Mouse (Mus musculus) heart, embryonic 12.5 days (tissue): ENCODE results near the gene Egf. TPM values are rescaled to one million over a fixed set of nuclear protein-coding genes. Genes with fewer than 3 reads are reported as not detected.
A peak's percentile ranks its signal among the peaks of the same experiment; 100 is the strongest.

Experiments
- ATAC-seq: fragments of 200-750 bp; cut with Nextera tagmentation; 2 replicates; pipeline ENCODE4 v1.8.0; 2017; ENCODE audit warnings: moderate TSS enrichment, moderate library complexity; ENCODE audit not compliant: insufficient number of reproducible peaks, low FRiP score
- H3K27ac ChIP-seq: fragments of 300-500 bp; sonication (generic); 2 replicates; pipeline ENCODE4 v1.5.1; 2016; ENCODE audit warnings: mild to moderate bottlenecking, moderate library complexity; ENCODE audit not compliant: poor library complexity, severe bottlenecking
- H3K27me3 ChIP-seq: fragments of 300-500 bp; sonication (generic); replicated peaks from 2 replicates; pipeline ENCODE4 v1.6.1; 2016; ENCODE audit warnings: mild to moderate bottlenecking, moderate library complexity
- H3K36me3 ChIP-seq: fragments of 300-500 bp; sonication (generic); 2 replicates; pipeline ENCODE4 v1.6.1; 2016; ENCODE audit warnings: mild to moderate bottlenecking, moderate library complexity
- H3K4me1 ChIP-seq: fragments of 300-500 bp; sonication (generic); replicated peaks from 2 replicates; pipeline ENCODE4 v1.6.1; 2016; ENCODE audit warnings: mild to moderate bottlenecking
- H3K4me2 ChIP-seq: fragments of 300-500 bp; sonication (generic); 2 replicates; pipeline ENCODE4 v1.6.1; 2016; ENCODE audit warnings: mild to moderate bottlenecking, moderate library complexity
- H3K4me3 ChIP-seq: fragments of 300-500 bp; sonication (generic); 2 replicates; pipeline ENCODE4 v1.5.1; 2016; ENCODE audit warnings: mild to moderate bottlenecking
- H3K9ac ChIP-seq: fragments of 300-500 bp; sonication (generic); 2 replicates; pipeline ENCODE4 v1.6.1; 2016; ENCODE audit warnings: mild to moderate bottlenecking, moderate library complexity
- H3K9me3 ChIP-seq: fragments of 300-500 bp; sonication (generic); replicated peaks from 2 replicates; pipeline ENCODE4 v1.6.1; 2016; ENCODE audit warnings: mild to moderate bottlenecking, moderate library complexity
- WGBS: fragments of 180-500 bp; shearing (Covaris S2); methylation state at CpG from one replicate; pipeline ENCODE4 v1.1.7; 2016; 5-methylcytosine and 5-hydroxymethylcytosine counted together
- polyA plus RNA-seq: library from polyadenylated mRNA; unstranded; fragments of >200 nt; fragmentation: Nextera tagmentation; extraction: Ambion mirVana; gene quantifications from 2 replicates; pipeline ENCODE4 v1.2.1, GENCODE M21; 2016

The Egf gene
- polyA plus RNA-seq, 1 experiment from 2014 or later: 1.7 TPM

DNA sequence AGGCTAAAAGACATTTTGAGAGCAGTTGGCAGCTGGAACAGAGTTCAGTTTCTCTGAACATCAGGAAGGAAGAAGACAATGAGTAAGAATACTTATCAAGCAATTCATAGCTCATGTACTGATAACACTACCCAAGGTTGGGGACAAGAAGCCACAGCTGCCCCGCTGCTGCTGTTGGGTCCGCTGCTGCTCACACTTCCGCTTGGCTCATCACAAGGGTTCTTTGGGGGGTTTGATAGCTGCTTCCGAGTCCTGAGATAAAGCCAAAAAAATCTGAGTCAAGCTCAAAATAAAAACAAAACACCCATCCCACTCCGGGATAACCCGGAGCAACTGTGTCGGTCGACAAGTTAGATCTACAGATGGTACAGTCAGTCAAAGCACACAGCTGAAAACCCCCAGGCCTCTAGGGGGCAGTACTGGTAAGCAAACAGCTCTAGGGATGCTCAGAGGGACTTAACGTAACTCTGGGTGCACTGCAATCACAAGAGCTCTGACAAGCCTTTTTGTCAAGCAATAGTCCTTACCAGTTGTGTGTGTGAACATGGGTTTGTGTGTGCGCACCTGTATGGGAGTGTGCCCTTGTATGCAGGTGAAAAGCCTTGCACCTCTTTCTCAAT is 71.9 kb downstream of the Egf start:
- H3K27me3 ChIP-seq: no peaks in the 10 kb centered on the region
- no peak for ATAC-seq
- 73% methylated on average over 10 of the region's 10 CpGs for WGBS
- no peak overlapping the region for H3K4me2 ChIP-seq
- peaks cover 4% of the 10 kb centered on the region; the same call in 1 of the 2 replicates for H3K9me3 ChIP-seq
- no peak overlapping the region for H3K4me3 ChIP-seq
- H3K36me3 ChIP-seq: no peaks in the 10 kb centered on the region
- no peaks in the 10 kb centered on the region for H3K4me1 ChIP-seq
- no peak overlapping the region for H3K27ac ChIP-seq
- H3K9ac ChIP-seq: no peak overlapping the region

DNA sequence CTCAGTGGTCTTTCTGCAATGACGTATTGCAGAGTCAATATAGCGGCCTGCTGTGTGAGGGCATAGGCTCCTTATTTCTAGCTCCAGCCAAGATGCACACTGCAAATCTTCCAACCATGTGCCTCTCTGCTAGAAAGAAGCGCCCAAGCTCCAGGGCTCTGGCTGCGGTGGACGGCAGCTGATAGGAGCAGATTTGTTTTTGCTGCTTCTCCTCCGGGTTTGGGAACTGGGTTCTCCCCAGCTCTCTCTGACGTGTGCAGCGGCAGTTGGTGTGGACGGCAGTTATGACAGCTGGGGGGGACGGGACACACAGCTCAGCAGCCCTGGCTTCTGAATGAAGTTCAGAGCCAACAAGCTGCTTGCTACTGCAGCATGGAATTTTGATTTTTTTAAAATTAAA is 72.7 kb downstream of the Egf start:
- Histone ChIP-seq H3K4me3 (no peak overlapping the region), H3K9me3 (peaks cover 4% of the 10 kb centered on the region; the same call in 1 of the 2 replicates), H3K9ac (no peak overlapping the region), H3K36me3 (no peaks in the 10 kb centered on the region), H3K27ac (no peak overlapping the region), H3K4me2 (no peak overlapping the region), H3K27me3 (no peaks in the 10 kb centered on the region), H3K4me1 (no peaks in the 10 kb centered on the region)
- ATAC-seq: no peak
- WGBS: 67% methylated on average over 10 of the region's 10 CpGs

DNA sequence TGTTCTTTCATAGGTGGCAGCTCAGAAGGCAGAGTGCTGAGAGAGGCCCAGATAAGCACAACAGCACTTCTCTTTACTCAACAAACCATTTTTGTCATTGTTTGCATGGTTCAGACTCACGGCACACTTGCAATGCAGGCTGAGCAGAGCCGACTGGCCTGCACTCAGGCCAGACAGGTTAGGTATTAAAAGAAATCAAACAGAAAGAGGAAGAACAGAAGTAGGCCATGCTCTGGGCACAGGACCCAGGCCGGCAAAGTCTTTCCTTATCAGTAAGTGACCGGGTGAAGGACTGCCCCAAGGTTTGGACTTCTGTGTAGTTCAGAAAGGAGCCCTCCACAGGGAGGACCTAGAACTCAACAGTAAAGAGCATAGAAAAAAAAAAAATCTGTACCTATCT is 73.3 kb downstream of the Egf start:
- 46% methylated on average over 4 of the region's 4 CpGs for WGBS
- Histone ChIP-seq H3K27ac (no peak overlapping the region), H3K27me3 (no peaks in the 10 kb centered on the region), H3K4me3 (no peak overlapping the region), H3K4me1 (no peaks in the 10 kb centered on the region), H3K9ac (no peak overlapping the region), H3K9me3 (peaks cover 4% of the 10 kb centered on the region; the same call in 1 of the 2 replicates), H3K4me2 (no peak overlapping the region), H3K36me3 (no peaks in the 10 kb centered on the region)
- no peak for ATAC-seq

DNA sequence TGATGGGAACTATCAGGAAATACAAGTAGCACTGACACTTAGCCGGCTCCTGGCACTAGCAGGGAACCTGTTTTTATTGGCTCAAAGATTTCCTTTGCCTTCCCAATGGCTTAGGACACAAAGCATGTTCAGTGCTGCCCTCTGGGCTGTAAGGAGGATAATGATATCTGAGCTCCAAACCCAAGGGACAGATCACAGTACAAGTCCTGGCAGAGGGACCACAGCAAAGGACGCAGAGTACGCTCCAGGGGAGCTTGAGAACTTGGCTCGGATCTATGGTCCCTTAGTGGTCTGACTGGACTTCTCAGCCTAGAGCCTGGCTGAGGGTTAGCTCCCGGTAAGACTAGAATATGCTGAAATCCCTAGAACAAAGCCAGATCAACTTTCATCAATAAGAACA is 74.9 kb downstream of the Egf start:
- Histone ChIP-seq H3K36me3 (no peaks in the 10 kb centered on the region), H3K4me3 (no peak overlapping the region), H3K9me3 (peaks cover 4% of the 10 kb centered on the region; the same call in 1 of the 2 replicates), H3K4me2 (no peak overlapping the region), H3K27ac (no peak overlapping the region), H3K4me1 (no peaks in the 10 kb centered on the region), H3K27me3 (no peaks in the 10 kb centered on the region), H3K9ac (no peak overlapping the region)
- peak; percentile 55; the same call in 1 of the 2 replicates for ATAC-seq
- WGBS: 49% methylated on average over 5 of the region's 5 CpGs

DNA sequence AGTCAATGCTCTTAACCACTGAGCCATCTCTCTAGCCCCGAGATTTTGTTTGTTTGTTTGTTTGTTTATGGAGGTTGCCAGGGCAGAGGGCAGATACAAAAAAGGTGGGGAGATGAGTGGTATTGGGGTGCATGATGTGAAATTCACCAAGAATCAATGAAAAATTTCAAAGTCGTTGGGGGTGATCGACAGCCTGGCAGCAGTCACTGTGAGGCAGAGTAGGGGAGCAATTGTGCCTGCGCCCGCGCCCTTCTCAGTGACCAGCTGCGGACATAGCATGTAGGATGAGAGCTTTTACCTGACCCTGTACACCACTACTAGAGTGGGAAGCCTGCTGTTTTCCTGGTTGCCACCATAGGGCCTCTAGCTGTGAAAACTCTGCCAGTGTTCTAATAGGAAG is 79.2 kb downstream of the Egf start:
- no peak overlapping the region for H3K4me2 ChIP-seq
- no peaks in the 10 kb centered on the region for H3K9me3 ChIP-seq
- ATAC-seq: no peak
- H3K27me3 ChIP-seq: no peaks in the 10 kb centered on the region
- H3K9ac ChIP-seq: no peak overlapping the region
- no peaks in the 10 kb centered on the region for H3K4me1 ChIP-seq
- H3K4me3 ChIP-seq: no peak overlapping the region
- WGBS: 90% methylated on average over 7 of the region's 7 CpGs
- H3K27ac ChIP-seq: no peak overlapping the region
- H3K36me3 ChIP-seq: no peaks in the 10 kb centered on the region

DNA sequence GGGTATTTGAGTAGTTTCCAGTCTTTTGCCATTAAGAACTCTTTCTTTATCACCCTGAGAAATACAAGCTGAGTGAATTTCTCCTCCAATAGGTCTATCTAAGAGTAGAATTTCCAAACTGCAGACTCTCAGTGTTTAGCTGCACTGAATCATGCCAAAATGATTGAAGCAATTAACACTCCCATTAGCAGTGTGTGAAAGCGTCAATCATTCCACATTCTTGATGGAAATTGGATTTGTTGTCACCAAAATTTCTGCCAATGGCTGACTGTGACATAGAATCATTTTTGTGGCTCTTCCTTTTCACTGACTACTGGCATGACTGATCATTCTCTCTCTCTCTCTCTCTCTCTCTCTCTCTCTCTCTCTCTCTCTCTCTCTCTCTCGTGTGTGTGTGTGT is 91.2 kb downstream of the Egf start:
- no peak for ATAC-seq
- no peak overlapping the region for H3K4me2 ChIP-seq
- H3K4me1 ChIP-seq: no peaks in the 10 kb centered on the region
- H3K9me3 ChIP-seq: peaks cover 5% of the 10 kb centered on the region; the same call in 1 of the 2 replicates
- H3K27me3 ChIP-seq: no peaks in the 10 kb centered on the region
- no peak overlapping the region for H3K9ac ChIP-seq
- 77% methylated on average over 2 of the region's 2 CpGs for WGBS
- H3K36me3 ChIP-seq: no peaks in the 10 kb centered on the region
- H3K4me3 ChIP-seq: no peak overlapping the region
- H3K27ac ChIP-seq: no peak overlapping the region

DNA sequence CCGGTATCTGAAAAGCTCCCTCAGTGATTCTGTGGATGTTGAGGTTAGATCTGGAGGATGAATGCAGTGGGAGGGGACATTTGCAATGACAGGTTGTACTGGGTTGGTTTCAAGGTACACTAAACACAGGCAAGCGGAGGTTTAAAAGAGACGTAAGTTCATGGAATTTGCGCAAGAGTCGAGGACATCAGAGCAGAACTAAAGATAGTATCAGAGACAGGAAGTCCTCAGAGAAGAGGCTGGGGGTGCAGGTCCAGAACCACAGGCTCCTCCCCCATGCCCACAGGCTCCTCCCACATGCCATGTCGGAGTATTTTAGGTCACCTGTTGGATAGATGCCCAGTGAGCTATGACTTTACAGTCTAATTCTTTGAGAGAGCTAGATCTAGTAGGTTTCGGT is 96.3 kb downstream of the Egf start:
- Histone ChIP-seq H3K9me3 (0 out of 2 replicates have a peak, but pooled peaks cover 4% of the 10 kb centered on the region), H3K36me3 (no peaks in the 10 kb centered on the region), H3K27me3 (no peaks in the 10 kb centered on the region), H3K4me1 (no peaks in the 10 kb centered on the region), H3K27ac (no peak overlapping the region), H3K9ac (no peak overlapping the region), H3K4me3 (no peak overlapping the region), H3K4me2 (no peak overlapping the region)
- no peak for ATAC-seq
- WGBS: 80% methylated on average over 7 of the region's 7 CpGs

DNA sequence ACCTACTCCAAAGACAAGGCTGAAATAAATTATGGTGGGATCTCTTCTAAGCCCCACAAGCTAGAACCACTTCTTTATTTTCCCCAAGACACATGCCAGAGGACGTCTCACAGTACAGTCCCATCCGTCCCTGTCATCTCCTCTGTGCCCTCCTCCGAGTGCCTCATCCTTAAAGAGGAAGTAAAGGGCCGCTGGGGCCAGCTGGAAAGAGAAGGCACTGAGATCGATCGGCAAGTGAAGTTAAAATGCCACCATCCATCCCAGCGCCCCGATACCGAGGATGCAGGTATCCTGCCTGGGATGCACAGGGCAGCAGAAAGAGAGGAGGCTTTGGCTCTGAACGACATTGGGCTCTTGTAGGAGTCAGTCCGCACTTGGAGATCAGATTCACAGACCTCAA is 97.3 kb downstream of the Egf start:
- Histone ChIP-seq H3K36me3 (no peaks in the 10 kb centered on the region), H3K9me3 (0 out of 2 replicates have a peak, but pooled peaks cover 4% of the 10 kb centered on the region), H3K27ac (no peak overlapping the region), H3K4me2 (no peak overlapping the region), H3K27me3 (no peaks in the 10 kb centered on the region), H3K4me3 (no peak overlapping the region), H3K4me1 (no peaks in the 10 kb centered on the region), H3K9ac (no peak overlapping the region)
- no peak for ATAC-seq
- 79% methylated on average over 11 of the region's 11 CpGs for WGBS

DNA sequence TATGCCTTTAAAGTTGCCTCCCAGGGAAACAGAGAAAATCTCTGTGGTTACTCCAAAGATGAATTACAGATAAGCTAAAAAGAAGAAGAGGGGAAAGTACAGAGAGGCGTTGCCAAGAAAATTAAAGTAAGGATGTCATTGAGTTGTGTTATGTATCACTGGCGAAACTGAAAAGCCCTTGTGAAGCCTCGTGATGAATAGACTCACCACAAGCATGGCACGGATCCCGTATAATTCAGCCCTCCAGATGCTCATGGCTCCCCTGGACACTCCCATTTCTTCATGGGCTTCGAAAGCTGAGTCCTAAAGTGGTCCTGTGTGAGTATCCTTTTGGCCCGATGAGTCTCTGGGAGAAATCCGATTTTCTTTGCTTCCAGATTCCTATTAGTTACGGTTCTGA is 97.9 kb downstream of the Egf start:
- Histone ChIP-seq H3K4me3 (no peak overlapping the region), H3K4me1 (no peaks in the 10 kb centered on the region), H3K4me2 (no peak overlapping the region), H3K9me3 (0 out of 2 replicates have a peak, but pooled peaks cover 4% of the 10 kb centered on the region), H3K9ac (no peak overlapping the region), H3K36me3 (no peaks in the 10 kb centered on the region), H3K27me3 (no peaks in the 10 kb centered on the region), H3K27ac (no peak overlapping the region)
- 87% methylated on average over 9 of the region's 9 CpGs for WGBS
- no peak for ATAC-seq

DNA sequence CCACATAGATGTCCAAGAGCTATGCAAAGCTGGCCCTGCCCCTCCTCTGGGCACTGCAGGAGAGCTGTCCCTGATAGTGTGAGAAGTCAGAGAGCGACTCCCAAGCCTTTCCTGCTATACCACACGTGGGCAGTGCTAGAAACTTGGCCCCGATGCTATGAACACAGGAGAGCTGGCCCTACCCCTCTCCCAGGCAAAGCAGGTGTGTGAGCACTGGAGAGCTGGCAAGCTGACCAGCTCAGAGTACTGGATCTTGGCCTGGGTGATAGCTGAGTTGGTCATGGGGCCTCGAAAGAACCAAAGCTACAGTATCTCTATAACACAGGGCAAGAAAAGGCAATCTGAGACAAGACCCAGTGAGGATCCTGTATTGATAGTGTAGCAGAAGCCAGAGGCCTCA is 98.6 kb downstream of the Egf start:
- H3K27ac ChIP-seq: no peak overlapping the region
- H3K36me3 ChIP-seq: no peaks in the 10 kb centered on the region
- no peak for ATAC-seq
- no peak overlapping the region for H3K4me2 ChIP-seq
- H3K9me3 ChIP-seq: 0 out of 2 replicates have a peak, but pooled peaks cover 4% of the 10 kb centered on the region
- H3K4me3 ChIP-seq: no peak overlapping the region
- no peaks in the 10 kb centered on the region for H3K27me3 ChIP-seq
- H3K9ac ChIP-seq: no peak overlapping the region
- H3K4me1 ChIP-seq: no peaks in the 10 kb centered on the region
- WGBS: 70% methylated on average over 4 of the region's 4 CpGs

DNA sequence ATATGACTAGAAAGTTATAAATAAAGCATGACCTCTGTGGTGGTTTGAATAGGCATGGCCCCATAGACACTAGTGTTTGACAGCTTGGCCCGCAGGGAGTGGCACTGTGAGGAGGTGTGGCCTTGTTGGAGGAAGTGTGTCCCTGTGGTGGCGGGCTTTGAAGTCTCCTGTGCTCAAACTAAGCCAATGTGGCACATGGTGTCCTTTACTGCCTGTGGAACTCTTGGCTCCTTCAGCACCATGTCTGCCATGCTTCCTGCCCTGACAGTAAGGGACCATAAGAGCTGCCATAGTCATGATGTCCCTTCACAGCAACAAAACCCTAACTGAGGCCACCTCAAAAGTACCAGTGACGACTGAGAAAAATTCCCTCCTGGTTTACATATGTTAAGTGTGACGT is 102.6 kb downstream of the Egf start:
- Histone ChIP-seq H3K36me3 (no peaks in the 10 kb centered on the region), H3K9me3 (0 out of 2 replicates have a peak, but pooled peaks cover 4% of the 10 kb centered on the region), H3K9ac (no peak overlapping the region), H3K4me1 (peaks cover 6% of the 10 kb centered on the region; the same call in 1 of the 2 replicates), H3K27ac (no peak overlapping the region), H3K4me2 (no peak overlapping the region), H3K4me3 (no peak overlapping the region), H3K27me3 (no peaks in the 10 kb centered on the region)
- ATAC-seq: no peak
- WGBS: 77% methylated on average over 4 of the region's 4 CpGs

DNA sequence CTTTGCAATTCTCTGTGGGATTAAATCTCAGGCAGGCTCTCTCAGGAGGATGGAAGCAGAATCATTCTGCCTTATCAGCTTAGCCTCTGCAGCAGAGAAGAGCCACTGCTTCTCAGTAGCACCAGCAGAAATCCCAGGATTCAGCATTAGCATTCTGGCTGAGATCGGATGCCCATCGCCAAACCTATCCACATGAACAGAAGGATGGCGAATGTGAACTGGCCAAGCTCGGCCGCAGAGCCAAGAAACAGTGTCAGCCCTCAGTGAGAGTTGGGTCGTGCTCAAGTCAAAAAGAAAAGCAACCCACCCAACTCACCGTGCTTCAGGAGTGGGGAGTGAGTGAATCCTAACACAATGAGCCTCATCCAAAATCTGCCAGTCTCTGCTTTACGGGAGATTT is 103.4 kb downstream of the Egf start:
- Histone ChIP-seq H3K9me3 (0 out of 2 replicates have a peak, but pooled peaks cover 4% of the 10 kb centered on the region), H3K27ac (no peak overlapping the region), H3K4me2 (no peak overlapping the region), H3K27me3 (no peaks in the 10 kb centered on the region), H3K36me3 (no peaks in the 10 kb centered on the region), H3K4me3 (no peak overlapping the region), H3K4me1 (peaks cover 6% of the 10 kb centered on the region; the same call in 1 of the 2 replicates), H3K9ac (no peak overlapping the region)
- 82% methylated on average over 8 of the region's 8 CpGs for WGBS
- no peak for ATAC-seq
